Mouse (Mus musculus) lung, adult 2 months (tissue): ENCODE data around the gene Ckmt2.

ENCODE experiments used
- CTCF ChIP-seq: fragments of 200-500 bp; IDR thresholded peaks from 2 replicates; pipeline ENCODE4 v1.5.1; 2011; ENCODE audit warnings: mild to moderate bottlenecking, low read length, control low read depth; ENCODE audit not compliant: insufficient read depth
- POLR2A ChIP-seq: fragments of 200-500 bp; IDR thresholded peaks from 2 replicates; pipeline ENCODE4 v1.6.1; 2011; ENCODE audit warnings: low read depth, mild to moderate bottlenecking, control low read depth, low read length, borderline replicate concordance; ENCODE audit errors: extremely low read depth

DNA sequence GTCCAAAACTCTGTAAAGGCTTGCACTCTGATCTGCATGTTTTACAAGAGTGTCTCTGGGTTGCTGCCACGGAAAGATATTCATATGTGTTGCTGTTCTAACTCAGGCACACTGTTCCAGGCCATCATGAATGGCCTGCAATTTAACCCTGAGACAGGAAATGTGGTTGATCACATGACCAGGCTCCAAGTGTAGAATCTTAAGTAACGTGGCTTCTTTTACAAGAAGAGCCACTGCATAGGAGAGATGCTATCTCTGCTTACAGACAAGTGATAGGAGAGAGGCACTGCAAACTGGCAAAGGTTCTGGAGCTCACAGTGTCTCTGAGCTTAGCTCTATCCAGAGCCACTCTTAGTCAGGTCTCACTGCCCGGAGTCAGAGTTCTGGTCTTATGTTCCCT, 44.3 kb upstream of the Ckmt2 start:
- TF ChIP-seq CTCF = no peak
- no peak for TF ChIP-seq POLR2A
